Mouse (Mus musculus) E14TG2a.4 (cell line): ENCODE results near the gene Bfsp2.

ENCODE experiments used
- H3K27me3 ChIP-seq: 2 replicates; pipeline ENCODE4 v1.6.1; 2014; ENCODE audit warnings: low read length, control low read depth; ENCODE audit not compliant: insufficient read depth
- H3K36me3 ChIP-seq: 2 replicates; pipeline ENCODE4 v1.6.1; 2014; ENCODE audit warnings: low read length, control low read depth; ENCODE audit not compliant: insufficient read depth
- H3K4me1 ChIP-seq: replicated peaks from 2 replicates; pipeline ENCODE4 v1.6.1; 2014; ENCODE audit warnings: low read depth, low read length, control low read depth
- H3K4me3 ChIP-seq: replicated peaks from 2 replicates; pipeline ENCODE4 v1.5.1; 2014; ENCODE audit warnings: mild to moderate bottlenecking, low read length
- H3K9me3 ChIP-seq: 2 replicates; pipeline ENCODE4 v1.6.1; 2014; ENCODE audit warnings: low read length, control low read depth
- CTCF ChIP-seq: conservative IDR thresholded peaks from 2 replicates; pipeline ENCODE4 v1.5.1; 2014; ENCODE audit warnings: low read length
- NANOG ChIP-seq: IDR thresholded peaks from 2 replicates; pipeline ENCODE4 v1.6.1; 2014; ENCODE audit warnings: borderline replicate concordance, low read length, mixed read lengths
- POU5F1 ChIP-seq: IDR thresholded peaks from 2 replicates; pipeline ENCODE4 v1.6.1; 2014; ENCODE audit warnings: low read length, borderline replicate concordance

The Bfsp2 gene

GRCm38 (mm10) chr9:103491985-103492384 lies 11.8 kb upstream of the Bfsp2 start:
- no peak for TF ChIP-seq CTCF
- TF ChIP-seq POU5F1, result no peak

GRCm38 (mm10) chr9:103490439-103490838 lies 10.2 kb upstream of the Bfsp2 start:
- 0 out of 2 replicates have a peak, but pooled peaks cover 2% of the 10 kb centered on the region for H3K27me3 ChIP-seq
- H3K36me3 ChIP-seq, result no peaks in the 10 kb centered on the region
- H3K4me3 ChIP-seq, result no peak overlapping the region
- H3K4me1 ChIP-seq, result peaks cover 8% of the 10 kb centered on the region
- no peaks in the 10 kb centered on the region for H3K9me3 ChIP-seq
- TF ChIP-seq CTCF (peak; percentile 92), POU5F1 (no peak)

More at GRCm38 (mm10) chr9:103491985-103492384, 11.8 kb upstream of the Bfsp2 start:
- Histone ChIP-seq H3K4me1 (peaks cover 1% of the 10 kb centered on the region; the same call in 1 of the 2 replicates), H3K36me3 (no peaks in the 10 kb centered on the region), H3K9me3 (no peaks in the 10 kb centered on the region), H3K27me3 (no peaks in the 10 kb centered on the region), H3K4me3 (no peak overlapping the region)

- H3K9me3 ChIP-seq, result no peaks in the 10 kb centered on the region
- peaks cover 8% of the 10 kb centered on the region for H3K4me1 ChIP-seq
- H3K36me3 ChIP-seq, result no peaks in the 10 kb centered on the region
- H3K27me3 ChIP-seq, result 0 out of 2 replicates have a peak, but pooled peaks cover 2% of the 10 kb centered on the region
- H3K4me3 ChIP-seq, result no peak overlapping the region
- TF ChIP-seq CTCF (no peak), POU5F1 (no peak), NANOG (no peak)
Measured at GRCm38 (mm10) chr9:103489883-103490282, 9.7 kb upstream of the Bfsp2 start.

GRCm38 (mm10) chr9:103489096-103489495 lies 8.9 kb upstream of the Bfsp2 start:
- Histone ChIP-seq H3K9me3 (no peaks in the 10 kb centered on the region), H3K4me3 (no peak overlapping the region), H3K27me3 (0 out of 2 replicates have a peak, but pooled peaks cover 2% of the 10 kb centered on the region), H3K4me1 (peaks cover 8% of the 10 kb centered on the region), H3K36me3 (no peaks in the 10 kb centered on the region)
- no peak for TF ChIP-seq CTCF
- TF ChIP-seq NANOG, result no peak
- no peak for TF ChIP-seq POU5F1

GRCm38 (mm10) chr9:103486262-103486661 lies 6.0 kb upstream of the Bfsp2 start:
- no peak overlapping the region for H3K4me3 ChIP-seq
- H3K36me3 ChIP-seq, result no peaks in the 10 kb centered on the region
- 0 out of 2 replicates have a peak, but pooled peaks cover 4% of the 10 kb centered on the region for H3K27me3 ChIP-seq
- peaks cover 8% of the 10 kb centered on the region for H3K4me1 ChIP-seq
- TF ChIP-seq POU5F1 (no peak), NANOG (no peak), CTCF (no peak)
- no peaks in the 10 kb centered on the region for H3K9me3 ChIP-seq

GRCm38 (mm10) chr9:103485606-103486005 lies 5.4 kb upstream of the Bfsp2 start:
- TF ChIP-seq POU5F1, result no peak
- TF ChIP-seq NANOG, result no peak
- no peak for TF ChIP-seq CTCF
- H3K36me3 ChIP-seq, result no peaks in the 10 kb centered on the region

GRCm38 (mm10) chr9:103480603-103481220 lies 492 bp upstream of the Bfsp2 start:
- peaks cover under 1% of the 10 kb centered on the region for H3K4me1 ChIP-seq
- no peak overlapping the region for H3K4me3 ChIP-seq
- H3K36me3 ChIP-seq, result no peaks in the 10 kb centered on the region
- no peak for TF ChIP-seq CTCF
- no peak for TF ChIP-seq POU5F1
- no peak for TF ChIP-seq NANOG
- H3K27me3 ChIP-seq, result 0 out of 2 replicates have a peak, but pooled peaks cover 2% of the 10 kb centered on the region
- no peaks in the 10 kb centered on the region for H3K9me3 ChIP-seq

More at GRCm38 (mm10) chr9:103485606-103486005, 5.4 kb upstream of the Bfsp2 start:
- Histone ChIP-seq H3K9me3 (no peaks in the 10 kb centered on the region), H3K27me3 (0 out of 2 replicates have a peak, but pooled peaks cover 4% of the 10 kb centered on the region), H3K4me3 (no peak overlapping the region), H3K4me1 (peaks cover 8% of the 10 kb centered on the region)

- Histone ChIP-seq H3K27me3 (no peaks in the 10 kb centered on the region), H3K36me3 (no peaks in the 10 kb centered on the region), H3K4me3 (no peak overlapping the region), H3K9me3 (peaks cover 41% of the 10 kb centered on the region), H3K4me1 (no peaks in the 10 kb centered on the region)
- no peak for TF ChIP-seq POU5F1
- no peak for TF ChIP-seq CTCF
- TF ChIP-seq NANOG, result no peak
Measured at GRCm38 (mm10) chr9:103475414-103475813, 4.8 kb downstream of the Bfsp2 start.

GRCm38 (mm10) chr9:103473915-103474688 lies 6.1 kb downstream of the Bfsp2 start:
- peaks cover 53% of the 10 kb centered on the region for H3K9me3 ChIP-seq
- H3K27me3 ChIP-seq, result no peaks in the 10 kb centered on the region
- TF ChIP-seq NANOG, result no peak
- no peak for TF ChIP-seq CTCF
- no peak for TF ChIP-seq POU5F1
- no peak overlapping the region for H3K4me3 ChIP-seq
- no peaks in the 10 kb centered on the region for H3K4me1 ChIP-seq
- H3K36me3 ChIP-seq, result no peaks in the 10 kb centered on the region
